Mouse (Mus musculus): ENCODE measurements around the gene Ccdc141. TPM values are rescaled to one million over a fixed set of nuclear protein-coding genes. Genes with fewer than 3 reads are reported as not detected.

Ccdc141 gene
- polyA plus RNA-seq, 1 experiment from 2014 or later, result 19.6 TPM

DNA sequence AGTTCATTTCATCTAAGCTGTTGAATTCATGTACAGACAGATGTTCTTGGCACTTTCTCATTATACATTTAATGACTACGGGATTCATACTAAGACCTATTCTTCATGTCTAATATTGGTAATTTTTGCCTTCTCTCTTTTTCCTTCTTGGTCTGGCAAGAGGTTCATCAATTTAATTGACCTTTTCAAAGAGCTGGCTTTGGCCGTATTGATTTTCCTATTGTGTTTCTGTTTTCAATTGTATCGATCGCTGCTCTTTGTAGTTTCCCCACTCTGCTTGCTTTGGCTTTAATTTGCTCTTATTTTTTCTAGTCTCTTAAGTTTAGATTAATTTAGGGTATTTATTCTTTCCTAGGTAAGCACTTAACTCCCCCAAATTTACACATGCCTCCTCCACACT is 12.9 kb downstream of the Ccdc141 start:
- ATAC-seq (ENCODE audit: low read depth), result no peak
- Histone ChIP-seq H3K36me3 (ENCODE audit: control insufficient read depth, insufficient read depth, low read length) (no peaks in the 10 kb centered on the region), H3K9me3 (ENCODE audit: control insufficient read depth, low read length) (no peaks in the 10 kb centered on the region), H3K27me3 (ENCODE audit: control insufficient read depth, insufficient read depth, low read depth, low read length) (no peaks in the 10 kb centered on the region), H3K9ac (ENCODE audit: low read length) (no peak overlapping the region), H3K4me1 (replicated peaks; ENCODE audit: control insufficient read depth, insufficient read depth, low read length) (no peaks in the 10 kb centered on the region), H3K27ac (ENCODE audit: low read length) (no peak overlapping the region), H3K4me2 (ENCODE audit: low read depth, low read length) (no peak overlapping the region), H3K4me3 (ENCODE audit: low read length) (no peak overlapping the region)
- 93% methylated on average over 4 of the region's 4 CpGs for WGBS

GRCm38 (mm10) chr2:77154080-77154479 is 16.4 kb downstream of the Ccdc141 start:
- 37% methylated on average over 4 of the region's 4 CpGs for WGBS
- H3K27me3 ChIP-seq (ENCODE audit: control insufficient read depth, insufficient read depth, low read depth, low read length), result no peaks in the 10 kb centered on the region
- H3K4me3 ChIP-seq (ENCODE audit: low read length), result no peak overlapping the region
- H3K27ac ChIP-seq (ENCODE audit: low read length), result no peak overlapping the region
- H3K9ac ChIP-seq (ENCODE audit: low read length), result no peak overlapping the region
- H3K4me2 ChIP-seq (ENCODE audit: low read depth, low read length), result no peak overlapping the region
- H3K9me3 ChIP-seq (ENCODE audit: control insufficient read depth, low read length), result no peaks in the 10 kb centered on the region
- no peaks in the 10 kb centered on the region for H3K4me1 ChIP-seq (replicated peaks; ENCODE audit: control insufficient read depth, insufficient read depth, low read length)
- ATAC-seq (ENCODE audit: low read depth), result no peak
- no peaks in the 10 kb centered on the region for H3K36me3 ChIP-seq (ENCODE audit: control insufficient read depth, insufficient read depth, low read length)

- H3K27ac ChIP-seq (ENCODE audit: low read length), result no peak overlapping the region
- no peak for ATAC-seq (ENCODE audit: low read depth)
- H3K4me1 ChIP-seq (replicated peaks; ENCODE audit: control insufficient read depth, insufficient read depth, low read length), result no peaks in the 10 kb centered on the region
- H3K9ac ChIP-seq (ENCODE audit: low read length), result no peak overlapping the region
- no peaks in the 10 kb centered on the region for H3K36me3 ChIP-seq (ENCODE audit: control insufficient read depth, insufficient read depth, low read length)
- no peaks in the 10 kb centered on the region for H3K27me3 ChIP-seq (ENCODE audit: control insufficient read depth, insufficient read depth, low read depth, low read length)
- H3K4me2 ChIP-seq (ENCODE audit: low read depth, low read length), result no peak overlapping the region
- 92% methylated on average over 8 of the region's 8 CpGs for WGBS
- H3K4me3 ChIP-seq (ENCODE audit: low read length), result no peak overlapping the region
- no peaks in the 10 kb centered on the region for H3K9me3 ChIP-seq (ENCODE audit: control insufficient read depth, low read length)
These were observed 19.2 kb downstream of the Ccdc141 start for GRCm38 (mm10) chr2:77151255-77151654.

GRCm38 (mm10) chr2:77149576-77149975 is 20.9 kb downstream of the Ccdc141 start:
- H3K4me2 ChIP-seq (ENCODE audit: low read depth, low read length), result no peak overlapping the region
- WGBS, result 37% methylated on average over 2 of the region's 2 CpGs
- ATAC-seq (ENCODE audit: low read depth), result no peak
- H3K4me1 ChIP-seq (replicated peaks; ENCODE audit: control insufficient read depth, insufficient read depth, low read length), result no peaks in the 10 kb centered on the region
- no peaks in the 10 kb centered on the region for H3K9me3 ChIP-seq (ENCODE audit: control insufficient read depth, low read length)
- H3K36me3 ChIP-seq (ENCODE audit: control insufficient read depth, insufficient read depth, low read length), result no peaks in the 10 kb centered on the region
- H3K27me3 ChIP-seq (ENCODE audit: control insufficient read depth, insufficient read depth, low read depth, low read length), result no peaks in the 10 kb centered on the region
- no peak overlapping the region for H3K4me3 ChIP-seq (ENCODE audit: low read length)
- H3K9ac ChIP-seq (ENCODE audit: low read length), result no peak overlapping the region
- H3K27ac ChIP-seq (ENCODE audit: low read length), result no peak overlapping the region

GRCm38 (mm10) chr2:77148215-77148614 is 22.2 kb downstream of the Ccdc141 start:
- Histone ChIP-seq H3K4me1 (replicated peaks; ENCODE audit: control insufficient read depth, insufficient read depth, low read length) (no peaks in the 10 kb centered on the region; the same call in 1 of the 2 replicates), H3K4me3 (ENCODE audit: low read length) (no peak overlapping the region)
- 56% methylated on average over 4 of the region's 4 CpGs for WGBS

DNA sequence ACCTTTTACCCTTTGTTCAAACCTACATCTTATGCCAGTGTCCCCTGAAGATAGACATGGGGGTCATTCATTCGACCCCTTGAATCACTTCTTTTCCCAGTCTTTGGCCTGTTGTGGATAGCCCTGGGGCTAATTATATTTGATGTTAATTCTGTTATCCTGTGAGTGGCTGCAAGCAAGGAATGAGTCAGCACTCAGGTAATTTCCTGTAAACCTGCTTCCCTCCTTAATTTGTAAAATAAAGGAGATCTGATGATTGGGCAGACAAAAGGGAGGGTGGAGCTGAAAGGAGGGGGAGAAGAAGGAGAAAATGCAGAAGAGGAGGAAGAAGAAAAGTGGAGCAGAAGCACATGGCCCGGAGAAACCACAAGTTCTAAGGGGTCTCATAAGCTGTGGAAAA is 23.5 kb downstream of the Ccdc141 start:
- Histone ChIP-seq H3K36me3 (ENCODE audit: control insufficient read depth, insufficient read depth, low read length) (no peaks in the 10 kb centered on the region), H3K4me1 (replicated peaks; ENCODE audit: control insufficient read depth, insufficient read depth, low read length) (no peaks in the 10 kb centered on the region; the same call in 1 of the 2 replicates), H3K9me3 (ENCODE audit: control insufficient read depth, low read length) (no peaks in the 10 kb centered on the region), H3K9ac (ENCODE audit: low read length) (no peak overlapping the region), H3K27ac (ENCODE audit: low read length) (no peak overlapping the region), H3K4me3 (ENCODE audit: low read length) (no peak overlapping the region), H3K27me3 (ENCODE audit: control insufficient read depth, insufficient read depth, low read depth, low read length) (no peaks in the 10 kb centered on the region), H3K4me2 (ENCODE audit: low read depth, low read length) (no peak overlapping the region)
- no peak for ATAC-seq (ENCODE audit: low read depth)
- 73% methylated on average over 2 of the region's 2 CpGs for WGBS

More at GRCm38 (mm10) chr2:77148215-77148614, 22.2 kb downstream of the Ccdc141 start:
- Histone ChIP-seq H3K27me3 (ENCODE audit: control insufficient read depth, insufficient read depth, low read depth, low read length) (no peaks in the 10 kb centered on the region), H3K36me3 (ENCODE audit: control insufficient read depth, insufficient read depth, low read length) (no peaks in the 10 kb centered on the region), H3K4me2 (ENCODE audit: low read depth, low read length) (no peak overlapping the region), H3K9ac (ENCODE audit: low read length) (no peak overlapping the region), H3K27ac (ENCODE audit: low read length) (no peak overlapping the region), H3K9me3 (ENCODE audit: control insufficient read depth, low read length) (no peaks in the 10 kb centered on the region)
- ATAC-seq (ENCODE audit: low read depth), result no peak

GRCm38 (mm10) chr2:77146291-77146690 is 24.1 kb downstream of the Ccdc141 start:
- no peak overlapping the region for H3K9ac ChIP-seq (ENCODE audit: low read length)
- no peaks in the 10 kb centered on the region for H3K9me3 ChIP-seq (ENCODE audit: control insufficient read depth, low read length)
- no peak overlapping the region for H3K4me3 ChIP-seq (ENCODE audit: low read length)
- H3K27me3 ChIP-seq (ENCODE audit: control insufficient read depth, insufficient read depth, low read depth, low read length), result no peaks in the 10 kb centered on the region
- H3K4me1 ChIP-seq (replicated peaks; ENCODE audit: control insufficient read depth, insufficient read depth, low read length), result no peaks in the 10 kb centered on the region; the same call in 1 of the 2 replicates
- no peak overlapping the region for H3K4me2 ChIP-seq (ENCODE audit: low read depth, low read length)
- no peaks in the 10 kb centered on the region for H3K36me3 ChIP-seq (ENCODE audit: control insufficient read depth, insufficient read depth, low read length)
- H3K27ac ChIP-seq (ENCODE audit: low read length), result no peak overlapping the region
- 29% methylated on average over 3 of the region's 3 CpGs for WGBS
- no peak for ATAC-seq (ENCODE audit: low read depth)

DNA sequence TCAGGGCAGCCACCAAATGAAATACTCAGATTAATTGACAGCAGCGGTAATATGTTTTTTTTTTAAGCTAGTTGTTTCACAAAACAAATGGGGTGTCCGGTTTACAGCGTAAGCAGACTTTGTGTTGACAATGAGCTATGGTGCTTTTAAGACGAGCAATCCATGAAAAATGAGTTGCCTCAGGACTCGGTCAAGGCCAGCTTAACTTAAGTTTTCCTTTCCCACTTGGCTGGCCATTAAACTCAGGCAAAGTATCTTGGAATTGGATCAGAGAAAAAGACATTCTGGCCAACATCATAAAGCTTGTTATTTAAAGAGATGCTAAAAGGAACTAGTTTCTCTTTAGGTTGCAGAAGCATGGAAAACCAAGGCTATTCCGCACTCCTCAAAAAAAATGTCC is 26.9 kb downstream of the Ccdc141 start:
- Histone ChIP-seq H3K36me3 (ENCODE audit: control insufficient read depth, insufficient read depth, low read length) (no peaks in the 10 kb centered on the region), H3K4me3 (ENCODE audit: low read length) (no peak overlapping the region), H3K9ac (ENCODE audit: low read length) (no peak overlapping the region), H3K27me3 (ENCODE audit: control insufficient read depth, insufficient read depth, low read depth, low read length) (no peaks in the 10 kb centered on the region), H3K4me1 (replicated peaks; ENCODE audit: control insufficient read depth, insufficient read depth, low read length) (no peaks in the 10 kb centered on the region; the same call in 1 of the 2 replicates), H3K9me3 (ENCODE audit: control insufficient read depth, low read length) (no peaks in the 10 kb centered on the region), H3K27ac (ENCODE audit: low read length) (no peak overlapping the region), H3K4me2 (ENCODE audit: low read depth, low read length) (peak overlapping the region; percentile 29; the same call in 1 of the 2 replicates)
- ATAC-seq (ENCODE audit: low read depth), result peak; percentile 52; the same call in 1 of the 2 replicates
- WGBS, result 39% methylated on average over 6 of the region's 6 CpGs

- H3K4me2 ChIP-seq (ENCODE audit: low read depth, low read length), result no peak overlapping the region
- ATAC-seq (ENCODE audit: low read depth), result no peak
- no peak overlapping the region for H3K9ac ChIP-seq (ENCODE audit: low read length)
- 41% methylated on average over 6 of the region's 6 CpGs for WGBS
- no peak overlapping the region for H3K27ac ChIP-seq (ENCODE audit: low read length)
- H3K36me3 ChIP-seq (ENCODE audit: control insufficient read depth, insufficient read depth, low read length), result no peaks in the 10 kb centered on the region
- H3K27me3 ChIP-seq (ENCODE audit: control insufficient read depth, insufficient read depth, low read depth, low read length), result no peaks in the 10 kb centered on the region
- no peaks in the 10 kb centered on the region for H3K9me3 ChIP-seq (ENCODE audit: control insufficient read depth, low read length)
- H3K4me3 ChIP-seq (ENCODE audit: low read length), result no peak overlapping the region
- no peaks in the 10 kb centered on the region; the same call in 1 of the 2 replicates for H3K4me1 ChIP-seq (replicated peaks; ENCODE audit: control insufficient read depth, insufficient read depth, low read length)
These were observed 31.6 kb downstream of the Ccdc141 start for GRCm38 (mm10) chr2:77138879-77139278.

- ATAC-seq (ENCODE audit: low read depth), result no peak
- H3K36me3 ChIP-seq (ENCODE audit: control insufficient read depth, insufficient read depth, low read length), result no peaks in the 10 kb centered on the region
- no peak overlapping the region for H3K4me2 ChIP-seq (ENCODE audit: low read depth, low read length)
- no peak overlapping the region for H3K27ac ChIP-seq (ENCODE audit: low read length)
- H3K9ac ChIP-seq (ENCODE audit: low read length), result no peak overlapping the region
- no peaks in the 10 kb centered on the region for H3K9me3 ChIP-seq (ENCODE audit: control insufficient read depth, low read length)
- H3K4me3 ChIP-seq (ENCODE audit: low read length), result no peak overlapping the region
- WGBS, result 35% methylated on average over 1 of the region's 1 CpGs
- no peaks in the 10 kb centered on the region for H3K27me3 ChIP-seq (ENCODE audit: control insufficient read depth, insufficient read depth, low read depth, low read length)
- no peaks in the 10 kb centered on the region for H3K4me1 ChIP-seq (replicated peaks; ENCODE audit: control insufficient read depth, insufficient read depth, low read length)
These were observed 35.5 kb downstream of the Ccdc141 start for GRCm38 (mm10) chr2:77134906-77135305.
